Mouse (Mus musculus): ENCODE results near the gene Rad51ap1. TPM values are rescaled to one million over a fixed set of nuclear protein-coding genes. Genes with fewer than 3 reads are reported as not detected.

Rad51ap1 gene
- 73.2 and 84.4 TPM in 2 replicates for polyA plus RNA-seq (2016; fragmentation: Nextera tagmentation; extraction: Ambion mirVana)

DNA sequence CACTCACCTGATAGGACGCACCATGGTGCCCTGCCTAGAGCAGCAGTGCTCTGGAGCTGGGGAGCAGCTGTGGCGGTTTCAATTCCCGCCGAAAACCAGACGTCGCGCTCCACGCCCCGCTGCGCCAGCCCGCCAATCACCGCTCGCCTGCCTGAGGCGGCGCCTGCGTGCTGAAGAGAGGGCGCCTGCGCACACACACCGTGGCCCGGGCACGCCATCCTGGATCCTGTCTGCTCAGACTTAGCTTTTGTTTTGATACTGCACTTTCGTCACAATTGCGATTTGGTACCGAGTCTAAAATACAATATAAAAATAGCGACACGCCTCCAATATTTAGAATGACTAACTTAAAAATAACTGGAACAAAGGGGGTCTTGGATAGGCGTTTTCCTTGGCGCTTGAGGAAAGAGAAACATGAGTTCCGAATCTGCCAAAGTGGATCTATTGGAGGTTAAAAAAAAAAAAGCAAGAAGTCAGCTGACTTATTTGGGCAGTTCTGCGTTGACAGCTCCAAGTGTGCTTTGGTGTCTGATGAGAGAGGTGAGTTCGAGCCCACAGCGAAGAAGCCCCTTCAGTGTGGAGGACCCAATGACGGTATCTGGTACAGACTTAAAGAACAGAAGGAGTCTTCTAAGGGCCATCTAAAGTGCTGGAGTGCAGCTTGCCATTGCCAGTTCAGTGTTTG lies at the start of gene Rad51ap1, which contains the start of gene D6Wsu163e:
Gene Rad51ap1 (minus strand): TSS at position 101 of the 685 bp plus-strand sequence.
Gene D6Wsu163e (plus strand): TSS at position 476 of the 685 bp plus-strand sequence.
- Histone ChIP-seq H3K27me3 (no peaks in the 10 kb centered on the region), H3K4me3 (replicated peaks) (peak within 1 kb of the TSS; percentile 75), H3K27ac (peak within 1 kb of the TSS; percentile 57), H3K4me1 (peaks cover 32% of the 10 kb centered on the region), H3K36me3 (replicated peaks) (peaks cover 10% of the 10 kb centered on the region; the same call in 1 of the 2 replicates), H3K9me3 (no peaks in the 10 kb centered on the region), H3K9ac (peak within 1 kb of the TSS; percentile 71), H3K4me2 (peak within 1 kb of the TSS; percentile 96)
- WGBS, result under 1% methylated on average over 33 of the region's 33 CpGs
- peak; percentile 98 for ATAC-seq (ENCODE audit: low FRiP score)

DNA sequence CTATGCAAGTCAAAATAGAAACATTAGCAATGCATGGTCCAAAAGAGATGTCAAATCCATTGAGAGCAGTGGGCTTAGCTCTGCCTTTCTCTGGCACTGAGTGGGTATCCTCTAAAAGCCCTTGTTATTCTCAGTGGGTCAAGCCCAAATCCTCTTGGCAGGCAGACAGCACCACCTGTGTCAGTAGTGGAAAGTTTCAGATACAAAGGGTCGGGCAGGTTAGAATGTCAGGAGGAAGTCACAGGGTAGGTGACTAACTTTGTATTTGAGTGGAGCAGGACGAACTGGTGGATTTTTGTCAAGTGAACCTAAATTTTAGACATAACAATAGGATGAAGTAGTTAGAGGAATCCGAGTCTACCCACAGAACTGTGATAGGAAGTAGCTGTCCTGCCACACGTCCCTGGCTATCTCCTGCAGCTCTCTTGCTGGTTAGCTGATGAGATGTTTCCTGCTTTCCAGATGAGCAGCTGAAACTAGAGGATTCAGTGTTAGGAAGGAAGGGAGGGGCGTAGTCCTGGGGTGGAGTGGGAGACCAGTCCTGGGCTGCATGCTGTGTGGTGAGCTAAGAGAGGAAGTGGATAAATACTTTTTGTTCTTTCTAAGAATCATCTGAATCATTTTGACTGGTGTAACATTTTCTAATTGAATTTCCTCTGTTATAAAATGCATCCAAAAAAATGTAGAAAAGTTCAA lies 42.3 kb upstream of the Rad51ap1 start:
- no peak for ATAC-seq (ENCODE audit: low FRiP score)
- no peaks in the 10 kb centered on the region; the same call in none of the 2 replicates for H3K36me3 ChIP-seq (replicated peaks)
- H3K4me3 ChIP-seq (replicated peaks), result no peak overlapping the region
- H3K27ac ChIP-seq, result no peak overlapping the region
- H3K9me3 ChIP-seq, result no peaks in the 10 kb centered on the region
- H3K4me2 ChIP-seq, result no peak overlapping the region
- H3K27me3 ChIP-seq, result no peaks in the 10 kb centered on the region
- WGBS, result 69% methylated on average over 5 of the region's 5 CpGs
- H3K4me1 ChIP-seq, result no peaks in the 10 kb centered on the region
- H3K9ac ChIP-seq, result no peak overlapping the region

DNA sequence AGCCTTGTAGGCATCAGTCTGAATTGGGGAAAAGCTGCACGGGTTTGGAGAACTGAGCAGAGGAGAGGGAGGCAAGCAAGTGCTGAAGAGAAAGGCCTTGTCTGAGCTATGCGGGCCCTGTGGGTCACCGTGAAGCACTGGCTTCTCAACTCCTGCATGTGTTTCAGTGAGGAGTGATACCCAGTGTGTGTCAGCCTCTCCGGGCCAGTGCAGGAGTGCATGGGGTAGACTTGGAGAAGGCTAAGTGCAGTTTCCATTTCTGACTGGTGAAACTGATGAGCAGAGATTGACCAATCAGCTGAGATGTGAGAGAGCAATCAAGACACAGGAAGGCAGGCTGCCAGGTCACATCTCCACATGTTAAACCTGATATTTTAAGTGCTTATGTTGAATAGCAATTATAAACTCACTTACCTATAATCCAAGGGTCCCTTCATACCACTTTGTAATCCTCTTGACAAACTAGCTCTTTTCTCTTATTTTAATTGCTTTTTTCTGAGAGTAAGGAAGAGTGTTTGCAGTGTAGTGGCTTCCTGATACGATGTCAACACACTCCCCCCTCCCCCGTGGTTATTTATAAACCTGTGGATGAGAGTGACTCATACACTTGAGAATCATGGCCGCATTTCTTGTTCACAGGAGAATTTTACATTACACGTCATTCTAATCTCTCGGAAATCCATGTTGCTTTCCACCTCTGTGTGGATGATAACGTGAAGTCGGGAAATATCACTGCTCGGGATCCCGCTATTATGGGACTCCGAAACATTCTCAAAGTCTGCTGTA lies 27.0 kb upstream of the Rad51ap1 start:
- no peaks in the 10 kb centered on the region for H3K4me1 ChIP-seq
- peaks cover 27% of the 10 kb centered on the region for H3K36me3 ChIP-seq (replicated peaks)
- ATAC-seq (ENCODE audit: low FRiP score), result no peak
- no peak overlapping the region for H3K27ac ChIP-seq
- no peaks in the 10 kb centered on the region for H3K27me3 ChIP-seq
- H3K9ac ChIP-seq, result no peak overlapping the region
- WGBS, result 92% methylated on average over 14 of the region's 14 CpGs
- H3K9me3 ChIP-seq, result no peaks in the 10 kb centered on the region
- no peak overlapping the region for H3K4me3 ChIP-seq (replicated peaks)
- no peak overlapping the region for H3K4me2 ChIP-seq

DNA sequence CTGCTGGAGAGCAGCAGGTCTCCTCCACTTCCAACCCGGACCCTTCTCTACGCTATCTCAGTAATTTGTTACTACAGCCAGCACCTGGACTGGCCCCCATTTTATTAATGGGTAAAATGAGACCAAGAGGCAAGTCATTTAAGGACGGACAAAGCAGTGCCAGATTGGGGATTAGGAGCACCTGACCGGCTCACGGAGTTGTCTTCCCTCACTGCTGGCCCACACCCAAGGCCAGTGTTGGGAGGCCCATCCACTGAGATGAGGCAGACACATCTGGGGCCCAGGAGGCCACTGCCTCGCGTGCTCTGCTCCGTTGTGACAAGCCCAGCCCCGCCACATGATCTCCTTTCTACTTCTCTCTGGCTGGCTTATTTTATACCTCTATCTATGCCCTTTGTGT lies 24.0 kb upstream of the Rad51ap1 start:
- H3K4me1 ChIP-seq, result no peaks in the 10 kb centered on the region

DNA sequence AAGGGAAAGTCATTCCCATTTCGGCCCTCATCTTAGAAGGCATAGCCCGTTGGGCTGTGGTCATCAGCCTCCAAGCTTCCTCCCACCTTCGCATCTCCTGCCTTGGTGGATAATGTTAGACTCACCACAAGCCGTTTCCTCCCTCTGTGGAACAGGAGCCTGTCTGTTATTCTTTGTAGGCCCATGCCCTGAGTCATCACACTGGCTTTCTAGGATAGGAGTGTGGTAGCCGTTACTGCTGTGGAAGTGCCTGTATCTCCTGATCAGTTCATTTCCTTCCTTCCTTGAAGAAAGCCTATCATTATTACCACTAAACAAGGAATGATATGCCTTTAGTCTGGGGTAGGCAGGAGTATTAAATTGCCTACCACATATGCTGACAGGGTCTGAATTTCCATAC lies 23.3 kb upstream of the Rad51ap1 start:
- peaks cover 24% of the 10 kb centered on the region for H3K36me3 ChIP-seq (replicated peaks)
- H3K27ac ChIP-seq, result no peak overlapping the region
- H3K9me3 ChIP-seq, result no peaks in the 10 kb centered on the region
- WGBS, result 88% methylated on average over 5 of the region's 5 CpGs
- H3K4me1 ChIP-seq, result no peaks in the 10 kb centered on the region
- ATAC-seq (ENCODE audit: low FRiP score), result no peak
- no peak overlapping the region for H3K4me2 ChIP-seq
- no peak overlapping the region for H3K9ac ChIP-seq
- H3K4me3 ChIP-seq (replicated peaks), result no peak overlapping the region
- no peaks in the 10 kb centered on the region for H3K27me3 ChIP-seq

More for the DNA sequence above, 24.0 kb upstream of the Rad51ap1 start:
- Histone ChIP-seq H3K9ac (no peak overlapping the region), H3K4me3 (replicated peaks) (no peak overlapping the region), H3K4me2 (no peak overlapping the region), H3K27me3 (no peaks in the 10 kb centered on the region), H3K27ac (no peak overlapping the region), H3K36me3 (replicated peaks) (peaks cover 27% of the 10 kb centered on the region), H3K9me3 (no peaks in the 10 kb centered on the region)
- 91% methylated on average over 9 of the region's 9 CpGs for WGBS
- ATAC-seq (ENCODE audit: low FRiP score), result no peak

DNA sequence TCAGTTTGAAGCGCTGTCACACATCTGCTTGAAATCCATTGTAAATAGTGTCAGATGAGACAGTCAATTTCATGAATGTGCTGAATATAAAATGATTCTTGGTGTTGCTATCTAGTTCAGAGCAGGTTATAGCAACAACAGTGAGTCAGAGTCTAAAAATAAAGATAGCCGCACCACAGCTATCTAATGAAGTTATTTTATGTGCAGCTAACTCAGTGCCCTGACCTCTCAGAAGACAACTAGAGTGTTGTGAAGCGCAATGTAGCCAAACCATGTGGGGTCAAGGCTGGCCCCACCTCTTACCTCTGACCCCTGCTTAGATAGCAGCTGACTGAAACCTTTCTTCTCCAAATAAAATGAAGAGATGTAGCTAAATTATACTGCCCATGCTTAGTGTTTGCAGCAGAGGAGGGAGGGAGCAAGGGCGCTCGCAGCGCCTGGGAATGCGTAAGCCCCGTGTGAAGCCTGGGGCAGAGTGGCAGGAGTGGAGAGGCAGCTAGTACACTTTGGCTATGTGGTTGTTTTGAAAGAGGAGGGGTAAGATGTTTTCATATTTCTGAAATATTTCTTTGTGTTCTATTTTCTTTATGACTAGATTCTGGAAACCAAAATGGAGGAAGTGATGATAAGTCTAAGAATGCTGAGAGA lies 22.1 kb upstream of the Rad51ap1 start:
- 91% methylated on average over 8 of the region's 8 CpGs for WGBS
- H3K4me2 ChIP-seq, result no peak overlapping the region
- no peaks in the 10 kb centered on the region for H3K27me3 ChIP-seq
- no peaks in the 10 kb centered on the region for H3K4me1 ChIP-seq
- H3K9ac ChIP-seq, result no peak overlapping the region
- no peaks in the 10 kb centered on the region for H3K9me3 ChIP-seq
- peaks cover 28% of the 10 kb centered on the region for H3K36me3 ChIP-seq (replicated peaks)
- ATAC-seq (ENCODE audit: low FRiP score), result no peak
- no peak overlapping the region for H3K27ac ChIP-seq
- no peak overlapping the region for H3K4me3 ChIP-seq (replicated peaks)

DNA sequence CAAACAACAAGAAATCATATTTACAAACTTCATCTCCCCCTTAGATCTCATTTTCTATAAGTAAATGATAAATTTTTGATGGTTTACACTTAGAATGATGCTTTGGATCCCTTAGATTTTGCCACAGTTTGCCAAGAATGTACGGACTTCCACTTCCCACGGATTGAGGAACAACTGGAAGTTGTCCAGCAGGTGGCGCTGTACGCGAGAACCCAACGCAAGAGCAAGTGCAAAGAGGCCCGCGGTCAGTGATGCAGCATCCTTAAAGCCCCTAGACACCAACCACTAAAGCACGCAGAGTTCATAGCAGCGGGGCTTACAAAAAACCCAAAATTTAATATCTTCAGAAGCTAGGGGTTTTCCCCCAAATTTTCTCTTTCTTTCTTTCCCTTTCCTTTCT lies 16.3 kb upstream of the Rad51ap1 start:
- ATAC-seq (ENCODE audit: low FRiP score), result no peak
- Histone ChIP-seq H3K36me3 (replicated peaks) (peaks cover 27% of the 10 kb centered on the region; the same call in 1 of the 2 replicates), H3K27me3 (no peaks in the 10 kb centered on the region), H3K9me3 (no peaks in the 10 kb centered on the region), H3K27ac (no peak overlapping the region), H3K9ac (no peak overlapping the region), H3K4me2 (no peak overlapping the region), H3K4me3 (replicated peaks) (no peak overlapping the region), H3K4me1 (no peaks in the 10 kb centered on the region)
- 10% methylated on average over 10 of the region's 10 CpGs for WGBS

DNA sequence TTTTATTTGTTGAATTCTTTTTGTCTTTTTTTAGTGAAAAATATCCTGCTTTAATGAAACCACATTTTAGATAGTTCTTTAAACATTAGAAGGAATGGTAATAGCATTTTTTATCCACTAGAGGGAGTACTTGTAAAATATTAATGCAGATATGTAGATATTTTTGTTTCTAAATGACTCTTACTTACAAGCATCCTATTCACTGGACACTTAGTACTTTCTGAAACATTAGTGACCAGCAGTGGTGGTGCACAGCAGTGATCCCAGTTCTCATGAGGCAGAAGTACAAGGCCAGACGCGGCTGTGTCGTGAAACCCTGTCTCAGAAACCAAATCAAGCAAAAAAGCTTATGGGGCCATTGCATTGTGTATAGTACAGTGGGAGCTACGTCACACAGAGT lies 8.9 kb upstream of the Rad51ap1 start:
- Histone ChIP-seq H3K27ac (no peak overlapping the region), H3K27me3 (no peaks in the 10 kb centered on the region), H3K4me3 (replicated peaks) (no peak overlapping the region), H3K9ac (no peak overlapping the region), H3K4me2 (no peak overlapping the region), H3K36me3 (replicated peaks) (peaks cover 40% of the 10 kb centered on the region), H3K9me3 (no peaks in the 10 kb centered on the region), H3K4me1 (no peaks in the 10 kb centered on the region)
- ATAC-seq (ENCODE audit: low FRiP score), result no peak
- WGBS, result 88% methylated on average over 4 of the region's 4 CpGs

DNA sequence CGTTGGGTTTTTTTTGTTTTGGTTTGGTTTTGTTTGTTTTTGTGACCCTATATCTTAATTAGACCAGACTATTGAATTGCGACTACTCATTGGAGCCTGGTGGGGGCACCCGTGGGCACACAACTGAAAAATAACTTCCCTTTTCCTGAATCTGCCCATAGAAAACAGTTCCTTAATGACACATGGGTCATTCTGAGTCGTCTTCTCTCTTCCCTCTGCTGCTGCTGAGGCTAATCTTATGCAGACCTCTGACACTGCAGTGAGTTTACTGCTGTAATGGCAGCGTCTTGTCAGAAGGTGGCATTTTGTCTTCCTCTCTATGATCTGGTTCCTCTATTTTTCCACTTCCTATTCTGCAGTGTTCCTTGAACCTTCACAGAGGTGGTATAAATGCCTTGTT lies 1.1 kb upstream of the Rad51ap1 start:
- ATAC-seq (ENCODE audit: low FRiP score), result no peak
- H3K9ac ChIP-seq, result peak overlapping the region; percentile 49; the same call in 1 of the 2 replicates
- H3K36me3 ChIP-seq (replicated peaks), result peaks cover 16% of the 10 kb centered on the region
- peaks cover 32% of the 10 kb centered on the region for H3K4me1 ChIP-seq
- peak overlapping the region; percentile 96 for H3K4me2 ChIP-seq
- H3K27ac ChIP-seq, result no peak overlapping the region
- 4% methylated on average over 5 of the region's 5 CpGs for WGBS
- no peaks in the 10 kb centered on the region for H3K27me3 ChIP-seq
- peak overlapping the region; percentile 75 for H3K4me3 ChIP-seq (replicated peaks)
- H3K9me3 ChIP-seq, result no peaks in the 10 kb centered on the region

DNA sequence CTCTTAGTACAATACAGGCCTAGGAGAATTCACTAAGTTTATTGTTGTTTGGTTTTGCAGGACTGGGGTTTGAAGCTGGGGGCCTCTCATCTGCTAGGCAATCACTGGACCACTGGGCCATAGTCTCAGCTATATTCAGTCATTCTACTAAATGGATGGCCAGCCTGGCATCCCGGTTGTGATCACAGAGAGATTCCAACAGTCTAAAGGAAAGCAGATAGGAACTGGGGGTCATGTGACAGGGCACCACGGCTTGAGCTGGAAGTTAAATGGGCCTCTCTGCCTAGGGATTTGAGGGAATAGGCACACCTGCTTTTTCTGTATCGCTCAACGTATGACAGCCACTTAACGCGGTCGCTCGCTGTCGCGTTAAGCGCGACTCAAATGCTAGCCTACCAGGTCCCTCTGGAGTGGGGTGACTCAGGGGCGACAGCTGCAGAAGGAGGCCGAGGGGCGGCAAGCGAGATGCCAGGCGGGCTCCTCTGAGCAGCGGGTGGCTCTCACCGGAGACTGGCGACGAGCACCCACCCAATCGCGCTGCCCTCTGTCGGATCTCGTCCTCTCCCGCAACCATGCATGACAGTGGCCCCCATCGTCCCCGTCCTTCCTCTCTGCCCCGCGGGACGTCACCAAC lies 417 bp downstream of the Rad51ap1 start:
- Histone ChIP-seq H3K9ac (peak overlapping the region; percentile 71), H3K4me2 (peak overlapping the region; percentile 96), H3K36me3 (replicated peaks) (peaks cover 13% of the 10 kb centered on the region), H3K9me3 (no peaks in the 10 kb centered on the region), H3K27ac (peak overlapping the region; percentile 57), H3K27me3 (no peaks in the 10 kb centered on the region), H3K4me3 (replicated peaks) (peak overlapping the region; percentile 75), H3K4me1 (peaks cover 32% of the 10 kb centered on the region)
- WGBS, result under 1% methylated on average over 20 of the region's 31 CpGs
- ATAC-seq (ENCODE audit: low FRiP score), result no peak; the same call in 1 of the 2 replicates

DNA sequence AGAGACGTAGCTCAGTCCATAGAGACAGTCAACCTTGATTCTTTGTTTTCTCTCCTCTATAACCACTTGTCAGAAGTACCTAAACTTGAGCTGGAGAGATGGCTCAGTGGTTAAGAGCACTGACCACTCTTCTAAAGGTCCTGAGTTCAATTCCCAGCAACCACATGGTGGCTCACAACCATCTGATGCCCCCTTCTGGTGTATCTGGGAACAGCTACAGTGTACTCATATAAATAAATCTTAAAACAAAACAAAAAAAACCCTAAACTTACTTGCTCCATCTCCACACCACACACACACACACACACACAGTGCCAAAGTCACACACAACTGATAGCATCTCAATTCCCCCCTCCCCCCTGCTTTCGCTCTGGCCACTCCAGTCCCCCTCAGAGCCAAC lies 1.3 kb downstream of the Rad51ap1 start:
- WGBS, result 79% methylated on average over 2 of the region's 2 CpGs
- no peaks in the 10 kb centered on the region for H3K27me3 ChIP-seq
- peaks cover 21% of the 10 kb centered on the region for H3K36me3 ChIP-seq (replicated peaks)
- H3K27ac ChIP-seq, result no peak overlapping the region
- H3K4me1 ChIP-seq, result peaks cover 32% of the 10 kb centered on the region
- H3K4me2 ChIP-seq, result peak overlapping the region; percentile 96
- ATAC-seq (ENCODE audit: low FRiP score), result no peak
- H3K4me3 ChIP-seq (replicated peaks), result peak overlapping the region; percentile 75
- no peaks in the 10 kb centered on the region for H3K9me3 ChIP-seq
- no peak overlapping the region for H3K9ac ChIP-seq
